Mouse (Mus musculus) testis, postnatal 14 days (tissue): Measurements from ENCODE around the gene Nup214.
A peak's percentile ranks its signal among the peaks of the same experiment; 100 is the strongest.

Experiments
- DNase-seq: peaks from one replicate; pipeline ENCODE4 v3.0.0; 2021; ENCODE audit warnings: low spot score

The Nup214 gene

GRCm38 (mm10) chr2:32074404-32074803, 100.2 kb downstream of the Nup214 start:
- DNase-seq = peak; percentile 34

GRCm38 (mm10) chr2:32075368-32075767, 101.1 kb downstream of the Nup214 start:
- DNase-seq = no peak

GRCm38 (mm10) chr2:32077744-32078143, 103.5 kb downstream of the Nup214 start:
- DNase-seq = no peak

GRCm38 (mm10) chr2:32078522-32078921, 104.3 kb downstream of the Nup214 start:
- no peak for DNase-seq

DNA sequence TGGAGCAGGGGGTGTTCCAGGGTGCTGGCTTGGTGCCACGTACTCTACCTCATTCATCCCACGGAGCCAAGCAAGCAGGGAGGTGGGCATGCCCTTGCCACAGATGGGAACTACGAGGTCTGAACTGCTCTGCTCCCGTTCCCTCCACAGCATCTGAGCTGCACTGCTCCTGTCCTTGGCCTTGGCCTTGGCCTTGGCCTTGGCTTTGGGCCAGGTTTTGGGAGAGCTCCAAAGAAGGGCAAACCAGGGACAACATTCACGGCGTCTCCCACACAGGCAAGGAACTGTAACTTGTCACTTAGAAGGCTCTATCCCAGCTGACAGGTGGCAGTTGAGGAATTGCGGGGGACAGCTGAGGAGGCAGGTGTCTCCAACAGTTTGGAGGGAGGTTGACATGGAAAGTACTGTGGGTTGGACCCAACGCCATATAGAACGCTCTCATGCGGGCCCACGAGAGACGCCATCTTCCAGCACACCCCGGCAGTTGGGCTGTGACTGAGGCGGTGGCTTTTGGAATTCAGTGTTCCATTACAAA, 105.0 kb downstream of the Nup214 start:
- peak; percentile 84 for DNase-seq

GRCm38 (mm10) chr2:32080681-32081080, 106.4 kb downstream of the Nup214 start:
- DNase-seq = no peak

DNA sequence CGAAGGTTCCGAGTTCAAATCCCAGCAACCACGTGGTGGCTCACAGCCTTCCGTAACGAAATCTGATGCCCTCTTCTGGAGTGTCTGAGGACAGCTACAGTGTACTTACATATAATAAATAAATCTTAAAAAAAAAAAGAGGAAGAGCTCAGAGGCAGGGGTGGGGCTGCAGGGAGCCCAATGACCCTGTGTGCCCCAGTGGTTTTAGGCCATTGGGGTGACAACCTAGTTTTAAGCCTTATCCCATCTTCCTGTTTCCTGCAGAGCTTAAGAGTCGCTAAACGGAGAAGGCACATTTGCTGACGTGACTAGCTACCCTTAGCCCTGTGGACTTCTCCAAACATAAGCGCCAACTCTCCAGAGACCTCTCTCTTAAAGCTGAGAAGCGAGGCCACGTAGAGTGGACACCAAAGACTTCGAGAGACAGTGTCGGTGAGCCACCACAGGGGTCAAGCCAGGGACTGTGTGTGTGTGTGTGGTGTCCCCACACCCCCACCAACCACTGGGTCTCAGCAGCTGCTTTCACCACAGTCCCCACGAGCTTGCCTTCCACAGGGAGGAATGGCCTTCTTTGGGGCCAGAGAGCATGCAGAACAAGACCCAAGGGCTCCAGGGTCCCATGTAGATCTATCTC, 107.2 kb downstream of the Nup214 start:
- no peak for DNase-seq

DNA sequence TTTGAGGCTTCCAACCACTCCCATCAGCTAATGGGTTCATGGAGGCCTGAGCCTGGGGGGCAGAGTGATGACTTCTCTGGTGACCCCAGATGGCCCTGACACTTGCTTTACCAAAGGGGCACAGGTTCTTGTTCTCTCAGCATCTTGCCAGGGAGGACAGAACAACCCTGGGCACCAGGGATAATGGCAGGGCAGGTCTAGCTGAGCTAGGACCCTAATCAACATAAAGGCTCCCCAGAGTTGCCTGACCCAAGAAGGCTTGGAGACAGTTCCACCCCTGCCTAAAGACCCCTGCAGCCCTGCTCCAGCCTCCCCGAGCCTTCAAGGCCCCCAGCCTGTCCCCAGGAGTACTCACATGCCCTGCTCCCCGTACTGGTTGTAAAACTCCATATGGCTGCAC, 108.0 kb downstream of the Nup214 start:
- DNase-seq = no peak

GRCm38 (mm10) chr2:32083159-32084011, 109.1 kb downstream of the Nup214 start:
- DNase-seq = peak; percentile 39

DNA sequence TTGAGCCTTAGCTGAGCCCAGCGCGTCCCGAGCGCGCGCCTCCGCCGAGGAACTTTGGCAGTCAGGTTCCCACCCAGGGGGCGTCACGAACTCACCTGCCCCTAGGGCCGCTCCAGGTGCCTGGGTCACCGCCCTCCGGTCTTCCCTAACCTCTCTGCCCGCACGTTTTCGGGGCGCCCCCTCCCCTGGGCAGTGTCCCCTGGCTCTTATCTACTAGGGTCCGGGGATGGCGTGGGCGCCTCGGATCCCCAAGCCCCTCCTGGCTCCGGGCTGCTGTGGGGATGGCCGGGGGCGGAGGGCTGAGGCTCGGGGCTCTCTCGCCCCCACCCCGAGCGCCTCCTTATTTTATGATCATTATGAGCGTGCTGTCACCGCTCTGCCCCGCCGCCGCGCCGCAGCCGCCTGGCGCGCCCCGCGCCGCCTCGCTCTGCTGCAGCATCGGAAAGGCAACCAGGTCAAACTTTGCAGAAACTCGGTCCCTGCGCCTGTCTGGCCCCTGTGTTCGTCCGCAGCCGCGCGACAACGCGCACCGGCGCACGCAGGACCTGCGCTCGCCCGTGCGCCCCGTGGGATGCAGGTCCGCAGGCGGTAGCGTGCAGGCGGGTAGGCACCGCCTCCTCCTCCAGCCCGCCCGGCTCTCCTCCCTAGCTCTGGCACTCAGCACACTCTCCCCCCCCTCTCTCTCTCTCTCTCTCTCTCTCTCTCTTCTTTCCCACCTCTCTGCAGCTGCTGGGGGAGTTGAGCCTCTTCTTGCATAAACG, 110.1 kb downstream of the Nup214 start, which contains the start of gene Fam78a:
TSS of gene Fam78a (minus strand) at position 747 of the 761 bp plus-strand sequence.
- peak; percentile 45 for DNase-seq

DNA sequence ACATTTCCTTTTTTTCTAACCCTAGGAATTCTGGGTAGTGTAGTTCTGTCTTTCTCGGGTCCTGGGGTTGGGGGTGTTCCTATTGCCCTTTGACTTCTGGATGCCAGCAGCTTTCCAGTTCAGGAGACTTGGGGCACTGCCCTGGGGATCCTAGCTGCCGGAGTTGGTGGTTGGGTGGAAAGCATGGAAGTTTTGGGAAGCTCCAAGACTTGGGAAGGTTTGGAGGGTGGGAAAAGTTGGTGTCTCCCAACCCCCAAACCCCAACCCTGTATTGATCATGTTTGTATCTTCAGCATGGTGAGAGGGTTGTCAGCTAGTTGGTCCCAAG, 110.6 kb downstream of the Nup214 start:
- no peak for DNase-seq

GRCm38 (mm10) chr2:32085231-32085630, 111.0 kb downstream of the Nup214 start:
- DNase-seq = no peak

GRCm38 (mm10) chr2:32087606-32088005, 113.4 kb downstream of the Nup214 start:
- DNase-seq = no peak

DNA sequence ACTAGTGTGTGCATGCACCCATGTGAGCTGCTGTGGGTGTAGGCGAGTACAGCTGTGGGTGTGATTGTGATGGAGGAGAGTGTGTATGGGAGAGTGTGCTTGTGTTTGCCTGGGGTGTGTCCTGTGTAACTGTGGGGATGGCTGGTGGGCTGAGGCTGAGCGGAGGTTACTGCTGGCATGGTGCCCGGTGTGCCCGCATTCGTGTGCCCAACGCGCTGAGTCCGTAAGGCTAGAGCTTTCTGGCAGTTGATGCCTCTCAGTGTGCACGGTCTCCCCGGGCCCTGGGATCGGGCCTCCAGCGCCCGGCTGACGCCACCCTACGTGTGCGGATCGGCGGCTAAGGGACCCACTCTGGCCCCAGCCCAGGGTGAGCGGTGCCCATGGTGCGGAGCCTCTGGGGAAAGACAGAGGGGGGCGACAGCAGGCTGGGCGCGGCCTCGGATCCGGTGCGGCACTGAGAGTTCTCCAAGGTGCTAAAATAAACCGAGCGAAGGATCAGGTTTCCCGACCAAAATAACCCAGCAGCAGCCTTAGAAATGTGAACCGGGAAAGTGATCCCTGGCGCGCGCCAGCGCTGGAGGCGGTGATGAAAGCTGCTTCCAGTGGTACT, 114.2 kb downstream of the Nup214 start:
- no peak for DNase-seq

- no peak for DNase-seq
Measured at GRCm38 (mm10) chr2:32089606-32090005, 115.4 kb downstream of the Nup214 start.

GRCm38 (mm10) chr2:32090145-32090544, 115.9 kb downstream of the Nup214 start:
- DNase-seq = no peak

DNA sequence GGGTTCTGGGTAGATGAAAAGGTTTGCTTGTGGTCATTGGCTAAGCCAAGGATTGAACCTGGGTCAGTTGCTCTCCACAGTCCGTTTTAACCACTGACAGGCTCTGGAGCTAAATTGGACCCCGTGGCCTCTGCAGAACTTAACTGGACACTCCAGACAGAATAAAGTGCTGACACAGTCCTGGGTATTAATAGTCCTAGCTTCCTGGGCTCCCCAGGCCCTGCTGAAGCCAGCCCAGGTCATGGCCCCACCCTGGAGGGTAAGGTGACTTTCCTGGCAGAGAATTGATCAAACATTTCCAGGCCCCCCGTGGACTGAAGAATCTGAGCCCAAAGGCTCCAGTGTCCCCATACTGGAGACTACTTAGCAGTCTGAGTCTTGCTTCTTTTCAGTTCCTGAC, 117.7 kb downstream of the Nup214 start:
- no peak for DNase-seq

DNA sequence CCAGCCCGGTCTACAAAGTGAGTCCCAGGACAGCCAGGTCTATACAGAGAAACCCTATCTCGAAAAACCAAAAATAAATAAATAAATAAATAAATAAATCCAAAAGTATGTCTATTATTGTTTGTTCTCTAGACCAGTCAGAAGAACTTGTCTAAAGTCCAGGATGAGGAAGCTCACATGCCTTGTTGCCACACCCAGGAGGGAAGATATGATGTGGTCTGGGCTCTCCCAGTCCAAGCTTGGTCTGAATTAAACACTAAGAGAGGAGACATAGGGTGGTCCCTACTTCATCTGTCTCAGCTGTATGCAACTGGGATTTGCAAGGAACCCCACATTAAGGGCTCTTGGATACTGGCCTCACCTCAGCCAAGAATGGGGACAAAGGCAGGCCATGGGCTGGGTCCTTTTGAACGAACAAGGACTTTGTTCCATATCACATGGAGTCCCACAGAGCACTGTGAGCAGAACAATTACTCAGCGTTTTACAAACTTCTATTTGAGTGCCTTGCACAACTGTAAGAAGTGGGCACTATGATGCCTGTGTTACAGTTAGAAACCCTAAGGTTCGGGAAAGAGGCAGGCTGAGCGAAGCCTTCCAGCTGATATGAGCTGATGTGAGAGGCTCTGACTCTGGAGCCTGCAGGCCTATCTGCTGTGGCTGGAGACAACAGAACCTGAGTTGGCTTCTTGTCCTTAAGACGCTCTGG, 119.9 kb downstream of the Nup214 start:
- no peak for DNase-seq

DNA sequence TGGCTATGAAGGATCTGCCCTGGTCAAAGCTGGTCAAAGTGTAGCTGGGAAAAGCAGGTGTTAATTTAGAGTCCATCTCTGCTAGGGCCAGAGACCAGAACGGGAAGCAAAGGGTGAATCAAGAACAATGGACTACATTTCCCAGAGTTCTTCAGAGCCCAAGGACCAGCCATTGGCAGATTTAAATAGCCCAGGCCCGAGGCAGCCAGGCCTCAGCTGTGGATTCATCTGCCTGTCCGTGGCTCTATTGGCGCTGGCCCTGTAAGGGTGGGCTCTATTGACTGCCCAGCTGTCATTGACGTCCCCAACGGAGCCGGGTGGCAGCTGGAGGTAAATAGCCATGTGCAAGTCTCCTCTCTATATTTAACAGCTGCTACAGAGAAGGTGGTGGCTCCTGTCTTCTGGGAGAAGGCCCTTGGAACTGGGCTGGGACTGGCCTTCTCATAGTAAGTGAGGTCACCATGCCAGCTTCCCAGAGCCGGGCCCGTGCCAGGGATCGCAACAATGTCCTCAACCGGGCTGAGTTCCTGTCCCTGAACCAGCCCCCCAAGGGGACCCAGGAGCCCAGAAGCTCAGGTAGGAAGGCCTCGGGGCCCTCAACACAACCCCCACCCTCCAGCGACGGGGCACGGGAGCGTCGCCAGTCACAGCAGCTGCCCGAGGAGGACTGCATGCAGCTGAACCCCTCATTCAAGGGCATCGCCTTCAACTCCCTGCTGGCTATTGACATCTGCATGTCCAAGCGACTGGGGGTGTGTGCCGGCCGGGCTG, 121.3 kb downstream of the Nup214 start, which contains the start of gene Plpp7:
TSS of gene Plpp7 (plus strand) at position 178 of the 771 bp plus-strand sequence.
- peak; percentile 65 for DNase-seq

DNA sequence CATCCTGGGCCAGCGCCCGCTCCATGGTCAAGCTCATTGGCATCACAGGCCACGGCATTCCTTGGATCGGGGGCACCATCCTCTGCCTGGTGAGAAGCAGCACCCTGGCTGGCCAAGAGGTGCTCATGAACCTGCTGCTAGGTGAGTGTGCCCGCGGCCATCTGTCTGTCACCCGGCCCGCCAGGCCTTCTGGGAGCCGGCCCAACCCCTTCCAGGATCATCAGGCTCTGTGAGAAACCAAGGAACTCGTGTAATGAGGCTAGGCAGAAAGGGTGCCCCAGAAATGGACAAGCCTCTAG, 121.8 kb downstream of the Nup214 start:
- no peak for DNase-seq

GRCm38 (mm10) chr2:32102944-32103343, 128.7 kb downstream of the Nup214 start:
- DNase-seq = no peak
